10 mouse cellular contexts compared by ENCODE assay signal in the genomic region with DNA sequence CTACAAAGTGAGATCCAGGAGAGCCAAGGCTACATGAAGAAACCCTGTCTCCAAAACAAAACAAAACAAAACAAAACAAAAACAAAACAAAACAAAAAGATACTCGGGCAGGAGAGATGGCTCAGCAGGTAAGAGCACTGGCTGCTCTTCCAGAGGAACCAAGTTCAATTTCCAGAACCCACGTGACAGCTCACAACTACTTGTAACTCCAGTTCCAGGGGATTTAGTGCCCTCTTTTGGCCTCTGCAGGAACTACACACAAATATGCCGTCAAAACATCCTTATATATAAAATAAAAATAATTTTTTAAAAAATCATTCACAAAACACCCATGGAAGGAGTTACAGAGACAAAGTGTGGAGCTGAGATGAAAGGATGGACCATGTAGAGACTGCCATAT. TPM values are rescaled to one million over a fixed set of nuclear protein-coding genes. Genes with fewer than 3 reads are reported as not detected.
DNase-seq lines count a peak whose midpoint lies in the region; ATAC-seq and TF ChIP-seq lines count a peak whose summit lies in the region.
"Had no signal": no experiment of that assay in that cellular context is flagged by ENCODE, and none has a peak within 500 bp of the region (broad histone marks: within the 10 kb centered on the region; RNA-seq: fewer than 3 reads in every experiment).

No protein-coding gene starts in this region.

- H3K36me3 ChIP-seq in kidney, embryonic 15.5 days, result no peaks in the 10 kb centered on the region
- H3K36me3 ChIP-seq in lung, postnatal 0 days (ENCODE audit: insufficient read depth, low read length), result no peaks in the 10 kb centered on the region

- H3K4me2 ChIP-seq in kidney, embryonic 15.5 days, result no peak overlapping the region
- no peak overlapping the region for H3K4me2 ChIP-seq in lung, postnatal 0 days (replicated peaks; ENCODE audit: low read depth, low read length)

- TF ChIP-seq EP300 in lung, postnatal 0 days (IDR thresholded peaks at IDR 0.05), result no peak

- peak; percentile 30 for DNase-seq in kidney, adult 11 months
- DNase-seq in ES-CJ7 (ENCODE audit: low read depth, low spot score), result peak; percentile 81
- peak; percentile 69 for DNase-seq in lung, postnatal 0 days (ENCODE audit: low spot score)
- no peak for DNase-seq in gastrocnemius, postnatal 4 days (ENCODE audit: low spot score in 2 of 2)
- no peak for DNase-seq in layer of hippocampus, adult 9-11 months

- no peak for ATAC-seq in kidney, embryonic 15.5 days (replicated peaks; ENCODE audit: low FRiP score)
- no peak for ATAC-seq in lung, postnatal 0 days
- ATAC-seq in inflammation-experienced regulatory T-cells, adult 6 months, result no peak

- no peak overlapping the region for H3K9ac ChIP-seq in kidney, embryonic 15.5 days
- H3K9ac ChIP-seq in lung, postnatal 0 days (replicated peaks; ENCODE audit: low read depth), result no peak overlapping the region

- WGBS in kidney, embryonic 15.5 days, result 20% methylated on average over 3 of the region's 3 CpGs
- 13% methylated on average over 3 of the region's 3 CpGs for WGBS in lung, postnatal 0 days

- TF ChIP-seq CTCF in cortical plate, adult 2 months (IDR thresholded peaks at IDR 0.05; ENCODE audit: extremely low read depth, insufficient read depth, low read length), result peak; percentile 48
- peak; percentile 62 for TF ChIP-seq CTCF in lung, postnatal 0 days (IDR thresholded peaks at IDR 0.05)

- no peak for TF ChIP-seq POLR2A in cortical plate, adult 2 months (IDR thresholded peaks at IDR 0.05; ENCODE audit: extremely low read depth, insufficient read depth, low read length)

- H3K4me3 ChIP-seq in kidney, embryonic 15.5 days (replicated peaks), result no peak overlapping the region
- H3K4me3 ChIP-seq in cortical plate, adult 2 months (ENCODE audit: insufficient read depth, low read length), result no peak overlapping the region
- H3K4me3 ChIP-seq in lung, postnatal 0 days (ENCODE audit: low read depth, low read length), result no peak overlapping the region
- H3K4me3 ChIP-seq: erythroblast, embryonic 14.5 days had no signal

- H3K4me1 ChIP-seq in kidney, embryonic 15.5 days, result no peaks in the 10 kb centered on the region
- H3K4me1 ChIP-seq in cortical plate, adult 2 months (ENCODE audit: control insufficient read depth, insufficient read depth, low read length), result no peaks in the 10 kb centered on the region
- H3K4me1 ChIP-seq in lung, postnatal 0 days (ENCODE audit: insufficient read depth, low read depth, low read length), result no peaks in the 10 kb centered on the region

- H3K27me3 ChIP-seq in kidney, embryonic 15.5 days, result peaks cover 34% of the 10 kb centered on the region; the same call in 1 of the 2 replicates
- no peaks in the 10 kb centered on the region for H3K27me3 ChIP-seq in lung, postnatal 0 days (replicated peaks; ENCODE audit: insufficient read depth, low read length)

- no peak overlapping the region for H3K27ac ChIP-seq in kidney, embryonic 15.5 days
- no peak overlapping the region for H3K27ac ChIP-seq in cortical plate, adult 2 months (ENCODE audit: insufficient read depth, low read length)
- no peak overlapping the region for H3K27ac ChIP-seq in lung, postnatal 0 days (ENCODE audit: low read length)

- H3K9me3 ChIP-seq in kidney, embryonic 15.5 days (replicated peaks), result no peaks in the 10 kb centered on the region
- H3K9me3 ChIP-seq in lung, postnatal 0 days (ENCODE audit: low read length), result no peaks in the 10 kb centered on the region

RNA-seq across cellular contexts. Expression of a gene that starts 3.2 kb away (rescaled TPM):
- polyA plus RNA-seq in kidney, embryonic 15.5 days (2015; fragmentation: Nextera tagmentation; extraction: Ambion mirVana), result not detected in 2 replicates
- polyA plus RNA-seq in cortical plate, adult 2 months (2012; rRNA removed), result 0.21 and 0.66 TPM in 2 replicates
- not detected in 2 replicates for polyA plus RNA-seq in lung, postnatal 0 days (2015; fragmentation: Nextera tagmentation; extraction: Ambion mirVana)
- under 1 TPM in 1 of 3 experiments, not detected in 2; 0.08 TPM for polyA plus RNA-seq in inflammation-experienced regulatory T-cells, adult 6 months (2017; shearing (Covaris generic))
- total RNA-seq in gastrocnemius, postnatal 4 days (2021), result not detected
- polyA plus RNA-seq: lung, embryonic 16.5 days had no signal

RNA-seq across cellular contexts. Expression of a gene that starts 12.1 kb away (rescaled TPM):
- polyA plus RNA-seq in kidney, embryonic 15.5 days (2015; fragmentation: Nextera tagmentation; extraction: Ambion mirVana), result 50.5 and 55.4 TPM in 2 replicates
- polyA plus RNA-seq in cortical plate, adult 2 months (2012; rRNA removed), result 27.2 and 35.7 TPM in 2 replicates
- polyA plus RNA-seq in lung, postnatal 0 days (2015; fragmentation: Nextera tagmentation; extraction: Ambion mirVana), result 37.4 and 37.6 TPM in 2 replicates
- polyA plus RNA-seq in inflammation-experienced regulatory T-cells, adult 6 months (2017; shearing (Covaris generic)), result 10 to 100 TPM; 31.9 to 37.5 (median 35.9) TPM
- total RNA-seq in gastrocnemius, postnatal 4 days (2021), result 10 to 100 TPM; 21.6 to 21.8 TPM

RNA-seq across cellular contexts. Expression of a gene that starts 17.7 kb away (rescaled TPM):
- polyA plus RNA-seq in kidney, embryonic 15.5 days (2015; fragmentation: Nextera tagmentation; extraction: Ambion mirVana), result 0.24 and 0.26 TPM in 2 replicates
- polyA plus RNA-seq in cortical plate, adult 2 months (2012; rRNA removed), result 195 and 268 TPM in 2 replicates
- not detected in 2 replicates for polyA plus RNA-seq in lung, postnatal 0 days (2015; fragmentation: Nextera tagmentation; extraction: Ambion mirVana)
- not detected for polyA plus RNA-seq in inflammation-experienced regulatory T-cells, adult 6 months (2017; shearing (Covaris generic))
- total RNA-seq in gastrocnemius, postnatal 4 days (2021), result not detected
- polyA plus RNA-seq: erythroblast, embryonic 14.5 days had no signal

RNA-seq across cellular contexts. Expression of a gene that starts 31.9 kb away (rescaled TPM):
- 89.2 and 93.0 TPM in 2 replicates for polyA plus RNA-seq in kidney, embryonic 15.5 days (2015; fragmentation: Nextera tagmentation; extraction: Ambion mirVana)
- 94.6 and 110 TPM in 2 replicates for polyA plus RNA-seq in cortical plate, adult 2 months (2012; rRNA removed)
- polyA plus RNA-seq in lung, postnatal 0 days (2015; fragmentation: Nextera tagmentation; extraction: Ambion mirVana), result 93.4 and 95.3 TPM in 2 replicates
- 100 to 1,000 TPM in 1 of 3 experiments, 10 to 100 TPM in 2; 73.9 to 107 (median 81.0) TPM for polyA plus RNA-seq in inflammation-experienced regulatory T-cells, adult 6 months (2017; shearing (Covaris generic))
- 10 to 100 TPM; 44.5 to 54.3 TPM for total RNA-seq in gastrocnemius, postnatal 4 days (2021)

RNA-seq across cellular contexts. Expression of a gene that starts 32.3 kb away (rescaled TPM):
- polyA plus RNA-seq in kidney, embryonic 15.5 days (2015; fragmentation: Nextera tagmentation; extraction: Ambion mirVana), result 1.6 TPM in 2 replicates
- 0.86 and 1.7 TPM in 2 replicates for polyA plus RNA-seq in cortical plate, adult 2 months (2012; rRNA removed)
- 1.8 and 2.3 TPM in 2 replicates for polyA plus RNA-seq in lung, postnatal 0 days (2015; fragmentation: Nextera tagmentation; extraction: Ambion mirVana)
- polyA plus RNA-seq in inflammation-experienced regulatory T-cells, adult 6 months (2017; shearing (Covaris generic)), result 1 to 10 TPM; 1.4 to 3.2 (median 3.2) TPM
- 1 to 10 TPM in 1 of 2 experiments, not detected in 1; 1.4 TPM for total RNA-seq in gastrocnemius, postnatal 4 days (2021)
- polyA plus RNA-seq: erythroblast, embryonic 14.5 days had no signal

Comparison
In these comparisons a context has a peak if more than half of its experiments do, and no peak if none do; other contexts are left out.
1. DNase-seq: peak in kidney, adult 11 months (single experiment), ES-CJ7 (single experiment) and lung, postnatal 0 days (single experiment); none in gastrocnemius, postnatal 4 days (0 of 2) and layer of hippocampus, adult 9-11 months (single experiment).
2. RNA of a gene that starts 17.7 kb away (polyA plus RNA-seq): 195 to 268 TPM in cortical plate, adult 2 months; 0.24 to 0.26 TPM in kidney, embryonic 15.5 days, not detected in lung, postnatal 0 days and not detected in inflammation-experienced regulatory T-cells, adult 6 months; every median in the first group is over 100 times any median in the second.